Mouse (Mus musculus): ENCODE data around the gene Cers6. TPM values are rescaled to one million over a fixed set of nuclear protein-coding genes. Genes with fewer than 3 reads are reported as not detected.

Cers6 gene
- polyA plus RNA-seq, 1 experiment from 2014 or later: 21.5 TPM

- ATAC-seq (ENCODE audit: insufficient number of reproducible peaks, insufficient read depth, low FRiP score, low TSS enrichment, low read depth): no peak
- H3K36me3 ChIP-seq: no peaks in the 10 kb centered on the region
- peaks cover 8% of the 10 kb centered on the region for H3K4me1 ChIP-seq (replicated peaks)
- WGBS: 49% methylated on average over 1 of the region's 1 CpGs
- no peak overlapping the region for H3K27ac ChIP-seq
- H3K4me2 ChIP-seq: no peak overlapping the region
- no peak overlapping the region for H3K9ac ChIP-seq (replicated peaks)
- no peaks in the 10 kb centered on the region for H3K27me3 ChIP-seq
- no peak overlapping the region for H3K4me3 ChIP-seq (replicated peaks)
- no peaks in the 10 kb centered on the region for H3K9me3 ChIP-seq
These were observed 219.5 kb downstream of the Cers6 start for GRCm38 (mm10) chr2:69080760-69081159.

GRCm38 (mm10) chr2:69082499-69083197, 221.4 kb downstream of the Cers6 start:
- Histone ChIP-seq H3K4me1 (replicated peaks) (peaks cover 8% of the 10 kb centered on the region), H3K4me3 (replicated peaks) (no peak overlapping the region), H3K4me2 (no peak overlapping the region), H3K27me3 (no peaks in the 10 kb centered on the region), H3K27ac (no peak overlapping the region), H3K9ac (replicated peaks) (no peak overlapping the region), H3K9me3 (no peaks in the 10 kb centered on the region), H3K36me3 (no peaks in the 10 kb centered on the region)
- ATAC-seq (ENCODE audit: insufficient number of reproducible peaks, insufficient read depth, low FRiP score, low TSS enrichment, low read depth): no peak
- 77% methylated on average over 8 of the region's 8 CpGs for WGBS

GRCm38 (mm10) chr2:69083198-69083509, 221.9 kb downstream of the Cers6 start:
- Histone ChIP-seq H3K9ac (replicated peaks) (no peak overlapping the region), H3K4me2 (no peak overlapping the region), H3K9me3 (no peaks in the 10 kb centered on the region), H3K27ac (no peak overlapping the region), H3K4me1 (replicated peaks) (peaks cover 8% of the 10 kb centered on the region), H3K27me3 (no peaks in the 10 kb centered on the region), H3K4me3 (replicated peaks) (no peak overlapping the region), H3K36me3 (no peaks in the 10 kb centered on the region)
- WGBS: 85% methylated on average over 3 of the region's 3 CpGs
- no peak for ATAC-seq (ENCODE audit: insufficient number of reproducible peaks, insufficient read depth, low FRiP score, low TSS enrichment, low read depth)

- no peaks in the 10 kb centered on the region for H3K36me3 ChIP-seq
- H3K9ac ChIP-seq (replicated peaks): no peak overlapping the region
- H3K9me3 ChIP-seq: no peaks in the 10 kb centered on the region
- ATAC-seq (ENCODE audit: insufficient number of reproducible peaks, insufficient read depth, low FRiP score, low TSS enrichment, low read depth): peak; percentile 47; the same call in 1 of the 2 replicates
- H3K27me3 ChIP-seq: no peaks in the 10 kb centered on the region
- 37% methylated on average over 6 of the region's 6 CpGs for WGBS
- no peak overlapping the region for H3K4me2 ChIP-seq
- H3K27ac ChIP-seq: no peak overlapping the region
- H3K4me3 ChIP-seq (replicated peaks): no peak overlapping the region
- H3K4me1 ChIP-seq (replicated peaks): peaks cover 8% of the 10 kb centered on the region
These were observed 223.2 kb downstream of the Cers6 start for GRCm38 (mm10) chr2:69084416-69084815.

- 83% methylated on average over 8 of the region's 8 CpGs for WGBS
- H3K9me3 ChIP-seq: no peaks in the 10 kb centered on the region
- no peak overlapping the region for H3K4me3 ChIP-seq (replicated peaks)
- ATAC-seq (ENCODE audit: insufficient number of reproducible peaks, insufficient read depth, low FRiP score, low TSS enrichment, low read depth): no peak
- H3K27ac ChIP-seq: no peak overlapping the region
- no peaks in the 10 kb centered on the region for H3K27me3 ChIP-seq
- H3K36me3 ChIP-seq: no peaks in the 10 kb centered on the region
- no peak overlapping the region for H3K4me2 ChIP-seq
- H3K4me1 ChIP-seq (replicated peaks): peaks cover 6% of the 10 kb centered on the region
- H3K9ac ChIP-seq (replicated peaks): no peak overlapping the region
These were observed 225.4 kb downstream of the Cers6 start for GRCm38 (mm10) chr2:69086505-69087260.

GRCm38 (mm10) chr2:69095836-69096235, 234.6 kb downstream of the Cers6 start:
- Histone ChIP-seq H3K4me2 (no peak overlapping the region), H3K27me3 (no peaks in the 10 kb centered on the region), H3K27ac (no peak overlapping the region), H3K4me3 (replicated peaks) (no peak overlapping the region), H3K9me3 (no peaks in the 10 kb centered on the region), H3K9ac (replicated peaks) (no peak overlapping the region), H3K4me1 (replicated peaks) (no peaks in the 10 kb centered on the region), H3K36me3 (no peaks in the 10 kb centered on the region)
- no peak for ATAC-seq (ENCODE audit: insufficient number of reproducible peaks, insufficient read depth, low FRiP score, low TSS enrichment, low read depth)

- H3K9ac ChIP-seq (replicated peaks): no peak overlapping the region
- H3K9me3 ChIP-seq: no peaks in the 10 kb centered on the region
- WGBS: 91% methylated on average over 4 of the region's 4 CpGs
- no peaks in the 10 kb centered on the region for H3K4me1 ChIP-seq (replicated peaks)
- no peak overlapping the region for H3K27ac ChIP-seq
- no peak for ATAC-seq (ENCODE audit: insufficient number of reproducible peaks, insufficient read depth, low FRiP score, low TSS enrichment, low read depth)
- H3K4me2 ChIP-seq: no peak overlapping the region
- no peaks in the 10 kb centered on the region for H3K27me3 ChIP-seq
- no peak overlapping the region for H3K4me3 ChIP-seq (replicated peaks)
- H3K36me3 ChIP-seq: no peaks in the 10 kb centered on the region
These were observed 235.6 kb downstream of the Cers6 start for GRCm38 (mm10) chr2:69096821-69097220.

- Histone ChIP-seq H3K36me3 (no peaks in the 10 kb centered on the region), H3K9ac (replicated peaks) (no peak overlapping the region), H3K4me2 (no peak overlapping the region), H3K27ac (no peak overlapping the region), H3K27me3 (no peaks in the 10 kb centered on the region), H3K9me3 (no peaks in the 10 kb centered on the region), H3K4me1 (replicated peaks) (no peaks in the 10 kb centered on the region), H3K4me3 (replicated peaks) (no peak overlapping the region)
- WGBS: 93% methylated on average over 2 of the region's 2 CpGs
- ATAC-seq (ENCODE audit: insufficient number of reproducible peaks, insufficient read depth, low FRiP score, low TSS enrichment, low read depth): no peak
These were observed 236.3 kb downstream of the Cers6 start for GRCm38 (mm10) chr2:69097526-69097925.

GRCm38 (mm10) chr2:69098701-69099100, 237.5 kb downstream of the Cers6 start:
- no peak overlapping the region for H3K4me3 ChIP-seq (replicated peaks)
- no peaks in the 10 kb centered on the region for H3K4me1 ChIP-seq (replicated peaks)
- H3K27me3 ChIP-seq: no peaks in the 10 kb centered on the region
- no peak overlapping the region for H3K4me2 ChIP-seq
- 88% methylated on average over 3 of the region's 3 CpGs for WGBS
- no peaks in the 10 kb centered on the region for H3K9me3 ChIP-seq
- no peak overlapping the region for H3K9ac ChIP-seq (replicated peaks)
- no peaks in the 10 kb centered on the region for H3K36me3 ChIP-seq
- no peak for ATAC-seq (ENCODE audit: insufficient number of reproducible peaks, insufficient read depth, low FRiP score, low TSS enrichment, low read depth)
- no peak overlapping the region for H3K27ac ChIP-seq

GRCm38 (mm10) chr2:69099147-69099546, 237.9 kb downstream of the Cers6 start:
- H3K4me3 ChIP-seq (replicated peaks): no peak overlapping the region
- WGBS: 93% methylated on average over 7 of the region's 7 CpGs
- H3K4me2 ChIP-seq: no peak overlapping the region
- no peaks in the 10 kb centered on the region for H3K4me1 ChIP-seq (replicated peaks)
- H3K36me3 ChIP-seq: no peaks in the 10 kb centered on the region
- H3K9me3 ChIP-seq: no peaks in the 10 kb centered on the region
- H3K27me3 ChIP-seq: no peaks in the 10 kb centered on the region
- ATAC-seq (ENCODE audit: insufficient number of reproducible peaks, insufficient read depth, low FRiP score, low TSS enrichment, low read depth): no peak
- no peak overlapping the region for H3K9ac ChIP-seq (replicated peaks)
- no peak overlapping the region for H3K27ac ChIP-seq

GRCm38 (mm10) chr2:69100706-69101105, 239.5 kb downstream of the Cers6 start:
- ATAC-seq (ENCODE audit: insufficient number of reproducible peaks, insufficient read depth, low FRiP score, low TSS enrichment, low read depth): no peak
- Histone ChIP-seq H3K27ac (no peak overlapping the region), H3K9me3 (no peaks in the 10 kb centered on the region), H3K9ac (replicated peaks) (no peak overlapping the region), H3K4me2 (no peak overlapping the region), H3K4me1 (replicated peaks) (no peaks in the 10 kb centered on the region), H3K36me3 (no peaks in the 10 kb centered on the region), H3K27me3 (no peaks in the 10 kb centered on the region), H3K4me3 (replicated peaks) (no peak overlapping the region)
- 15% methylated on average over 3 of the region's 3 CpGs for WGBS

- Histone ChIP-seq H3K27me3 (no peaks in the 10 kb centered on the region), H3K4me3 (replicated peaks) (no peak overlapping the region), H3K27ac (no peak overlapping the region), H3K36me3 (no peaks in the 10 kb centered on the region), H3K4me1 (replicated peaks) (no peaks in the 10 kb centered on the region), H3K9ac (replicated peaks) (no peak overlapping the region), H3K9me3 (no peaks in the 10 kb centered on the region), H3K4me2 (no peak overlapping the region)
- WGBS: 77% methylated on average over 3 of the region's 3 CpGs
- ATAC-seq (ENCODE audit: insufficient number of reproducible peaks, insufficient read depth, low FRiP score, low TSS enrichment, low read depth): no peak
These were observed 242.3 kb downstream of the Cers6 start for GRCm38 (mm10) chr2:69103526-69103925.
